Mouse (Mus musculus): ENCODE data around the gene 6030408B16Rik.

- TF ChIP-seq TAL1 (IDR thresholded peaks at IDR 0.05; ENCODE audit: low read length) (no peak), GATA1 (IDR thresholded peaks at IDR 0.05; ENCODE audit: low read length) (no peak)
Measured at GRCm38 (mm10) chr15:101293025-101293621, at the start of gene 6030408B16Rik.

Data from erythroblast, embryonic 14.5 days (primary cell).